Mouse (Mus musculus): Measurements from ENCODE around the gene Cbx7.

GRCm38 (mm10) chr15:79942541-79942940, 28.4 kb downstream of the Cbx7 start:
- no peak for TF ChIP-seq CTCF (conservative IDR thresholded peaks at IDR 0.05; ENCODE audit: insufficient read depth, insufficient read length, low read depth, low read length)
- no peak for TF ChIP-seq POLR2A (IDR thresholded peaks at IDR 0.05; ENCODE audit: low read depth, low read length)

All from kidney, adult 2 months (tissue).